Mouse (Mus musculus) left cerebral cortex, postnatal 36 days (tissue): ENCODE measurements around the gene Hpse2. TPM values are rescaled to one million over a fixed set of nuclear protein-coding genes. Genes with fewer than 3 reads are reported as not detected.
"Not testable (repeated sequence)": the region's sequence is repeated elsewhere in the genome, so short reads cannot be mapped to it uniquely, and the experiment has no call there.

ENCODE experiments used
- DNase-seq, 2 experiments: peaks; one replicate each; pipeline ENCODE4 v3.0.0; 2021 to 2022; ENCODE audit warnings: low spot score in 2 of 2, mixed read lengths in 1 of 2
- intact Hi-C: fragments of 180-260 bp; cut with DNase I; formaldehyde crosslinking; loops from one replicate; pipeline ENCODE4 v1.15.1; 2025
- total RNA-seq, 2 experiments: library from RNA; stranded (reverse); gene quantifications; 2 replicates each; pipeline ENCODE4 v1.2.3; 2021

Gene Hpse2
- under 1 TPM; 0.07 to 0.09 TPM for total RNA-seq

DNA sequence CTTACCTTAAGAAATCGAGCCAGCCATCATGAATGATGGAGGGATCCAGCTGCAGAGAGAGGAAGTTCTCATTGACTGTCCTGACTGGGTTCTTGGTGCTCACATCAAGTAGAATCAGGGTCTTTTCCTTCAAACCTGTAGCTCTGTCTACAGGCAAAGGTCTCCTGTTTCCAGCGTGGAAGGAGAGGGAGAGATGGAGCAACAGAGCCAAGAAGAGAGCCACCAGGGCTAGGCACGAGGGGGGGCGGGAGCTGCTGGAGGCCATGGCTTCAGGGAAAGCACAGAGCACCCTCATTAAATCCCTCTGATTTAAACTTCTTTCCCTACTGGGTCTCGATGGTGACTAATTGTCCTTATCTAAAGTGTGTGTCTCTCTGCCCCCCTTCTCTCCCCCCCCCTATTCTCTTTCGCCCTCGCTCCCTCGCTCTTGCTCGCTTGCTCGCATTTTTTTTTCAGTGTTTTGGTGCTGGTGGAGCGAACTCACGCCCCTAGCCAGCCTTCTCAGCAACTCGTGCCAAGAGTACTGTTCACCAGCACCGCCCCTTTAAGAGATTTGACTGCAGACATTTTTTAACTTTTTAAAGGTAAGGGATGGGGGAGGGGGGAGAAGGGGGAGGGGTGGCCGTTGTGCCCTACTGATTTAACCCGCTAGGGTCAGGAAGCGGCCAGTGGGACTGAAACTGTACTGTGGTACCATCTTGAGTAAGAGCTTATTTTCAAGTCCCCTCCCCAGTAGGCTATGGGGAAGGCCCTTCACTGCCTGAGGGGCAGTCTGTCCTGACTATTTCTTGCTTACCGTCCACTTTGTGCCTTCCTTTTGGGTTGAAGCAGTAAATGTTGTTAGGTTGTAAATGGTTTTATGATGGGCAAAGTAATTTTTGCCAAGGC is at the start of gene Hpse2:
Hpse2 (minus strand) TSS at position 339 of the 888 bp plus-strand sequence.
- intact Hi-C loops, result no loop called here
- no peak for DNase-seq

DNA sequence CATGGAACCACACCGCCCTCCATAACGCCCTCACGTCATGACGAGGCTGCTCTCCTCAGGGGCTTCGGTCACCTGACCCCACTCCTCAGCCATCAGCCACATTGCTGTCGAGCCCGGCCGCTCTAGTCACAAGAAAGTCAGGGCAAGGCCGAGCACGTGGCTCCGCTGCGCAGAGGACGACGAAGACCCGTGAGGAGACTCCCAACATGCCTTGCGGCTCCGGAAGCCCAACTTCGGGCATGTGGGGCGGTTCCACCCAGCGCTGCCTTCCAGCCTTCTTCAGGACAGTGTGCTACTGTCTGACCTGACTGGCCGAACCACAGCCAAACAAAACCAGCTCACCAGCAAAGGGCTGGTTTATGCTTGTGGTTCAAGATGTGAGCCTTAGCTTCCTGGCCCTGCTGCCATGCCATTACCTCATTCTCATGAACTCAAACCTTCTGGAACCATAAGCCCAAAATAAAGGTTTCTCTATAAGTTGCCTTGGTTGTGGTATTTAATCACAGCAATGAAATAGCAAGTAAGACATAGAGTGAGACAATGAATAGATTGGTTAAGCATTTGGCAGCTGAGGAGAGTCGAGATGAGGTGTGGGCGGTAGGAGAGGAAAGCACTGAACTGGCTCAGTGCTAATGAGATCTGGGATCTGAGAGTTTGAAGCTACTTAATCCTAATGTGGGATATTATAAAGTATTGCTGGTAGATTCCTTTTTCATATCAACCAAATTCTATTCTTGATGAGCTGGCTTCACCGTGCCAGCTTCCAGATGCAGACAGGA is 39.5 kb upstream of the Hpse2 start:
- intact Hi-C loops, result no loop called here
- no peak for DNase-seq

DNA sequence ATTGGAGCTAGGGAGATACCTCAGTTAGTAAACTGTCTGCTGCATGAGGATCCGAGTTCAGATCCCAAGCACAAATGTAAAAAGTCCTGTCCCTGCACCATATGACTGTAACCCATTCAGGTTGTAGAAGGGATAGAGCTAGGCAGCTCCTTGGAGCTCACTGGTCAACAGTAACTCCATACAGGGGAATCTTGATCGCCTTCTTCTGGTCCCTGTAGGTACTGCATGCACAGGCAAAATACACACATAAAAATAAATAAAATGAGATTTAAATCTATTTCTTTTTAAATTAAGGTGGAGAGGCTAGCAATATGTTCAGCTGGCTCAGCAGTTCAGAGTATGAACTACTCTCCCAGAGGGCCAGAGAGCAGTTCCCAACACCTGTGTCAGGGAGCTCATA is 35.9 kb upstream of the Hpse2 start:
- intact Hi-C loops, result no loop called here
- DNase-seq, result no peak

DNA sequence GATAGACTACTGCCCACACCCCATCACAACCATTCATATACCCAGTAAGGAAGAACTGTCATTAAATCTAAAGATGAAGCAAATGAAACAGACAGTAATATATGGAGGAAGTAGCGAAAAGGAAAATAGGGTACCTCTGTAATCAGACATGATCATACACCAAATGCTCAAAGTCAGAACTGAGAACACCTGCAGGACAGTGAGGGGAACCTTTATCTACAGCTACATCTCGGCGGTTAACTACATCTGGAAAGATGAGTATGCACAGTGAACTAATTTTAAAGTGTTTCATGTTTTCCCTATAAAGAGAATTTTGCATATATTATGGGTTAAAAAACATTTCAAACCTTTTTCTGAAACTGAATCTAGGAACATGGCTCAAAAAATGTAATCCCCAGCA is 32.4 kb upstream of the Hpse2 start:
- intact Hi-C loops, result no loop called here
- no peak for DNase-seq

DNA sequence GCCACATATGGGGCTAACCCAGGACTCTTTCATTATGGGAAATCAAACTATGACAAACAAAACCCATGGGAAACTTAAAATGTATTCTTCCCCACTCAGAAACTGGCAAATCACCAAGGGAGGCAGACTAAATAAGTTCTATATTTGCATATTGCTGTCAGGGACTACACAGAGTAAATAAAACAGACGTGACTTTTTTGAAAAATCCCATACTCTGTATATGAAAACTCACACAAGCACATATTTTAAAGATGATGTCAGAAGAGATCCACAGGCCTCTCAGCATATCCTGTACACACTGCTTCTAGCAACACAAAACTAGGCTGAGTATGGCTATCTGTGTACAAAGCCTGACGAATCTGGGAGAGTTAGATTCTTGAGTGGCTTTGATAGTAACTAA is 27.4 kb upstream of the Hpse2 start:
- DNase-seq, result no peak
- intact Hi-C loops, result no loop called here

DNA sequence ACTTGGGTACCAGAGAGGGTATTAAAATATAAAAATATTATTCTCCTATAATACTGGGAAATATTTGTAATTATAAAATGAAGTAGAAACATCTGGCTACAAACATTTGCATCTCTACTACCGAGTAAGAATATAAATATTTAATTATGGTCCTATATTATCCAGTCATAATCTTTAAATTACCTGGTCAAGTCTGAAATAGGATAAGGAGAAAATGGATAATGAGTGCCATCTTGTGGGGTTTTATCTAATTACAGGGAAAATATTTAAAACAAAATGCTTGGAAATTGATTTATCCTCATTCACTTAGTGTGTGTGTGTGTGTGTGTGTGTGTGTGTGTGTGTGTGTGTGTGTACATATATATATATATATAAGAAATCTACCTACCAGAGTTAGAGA is 19.0 kb upstream of the Hpse2 start:
- DNase-seq, result no peak
- intact Hi-C loops, result no loop called here

DNA sequence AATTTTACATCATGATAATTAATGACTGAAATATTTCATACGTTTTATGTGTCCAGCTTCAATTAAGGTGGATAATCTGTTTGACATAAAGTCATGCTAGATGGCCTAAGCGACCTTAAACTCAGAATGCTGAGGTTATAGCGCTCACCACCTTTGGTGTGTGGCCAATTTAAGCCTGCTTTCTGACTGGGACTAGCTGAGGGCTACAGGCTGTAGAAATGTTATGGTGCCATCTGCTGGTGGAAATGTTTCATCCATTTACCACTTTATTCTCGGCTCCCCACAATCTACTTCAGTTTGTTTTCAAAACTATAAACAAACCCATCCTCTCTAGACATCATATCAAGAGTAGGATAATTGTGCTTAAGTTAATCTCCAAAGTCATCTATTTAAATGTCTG is 8.2 kb upstream of the Hpse2 start:
- peak in 1 of 2 experiments; percentile 6 for DNase-seq
- intact Hi-C loops, result loop anchor here (1.0 to 10.0 kb wide), 3 partner anchors 369 to 812 kb away; no protein-coding TSS in a partner anchor

DNA sequence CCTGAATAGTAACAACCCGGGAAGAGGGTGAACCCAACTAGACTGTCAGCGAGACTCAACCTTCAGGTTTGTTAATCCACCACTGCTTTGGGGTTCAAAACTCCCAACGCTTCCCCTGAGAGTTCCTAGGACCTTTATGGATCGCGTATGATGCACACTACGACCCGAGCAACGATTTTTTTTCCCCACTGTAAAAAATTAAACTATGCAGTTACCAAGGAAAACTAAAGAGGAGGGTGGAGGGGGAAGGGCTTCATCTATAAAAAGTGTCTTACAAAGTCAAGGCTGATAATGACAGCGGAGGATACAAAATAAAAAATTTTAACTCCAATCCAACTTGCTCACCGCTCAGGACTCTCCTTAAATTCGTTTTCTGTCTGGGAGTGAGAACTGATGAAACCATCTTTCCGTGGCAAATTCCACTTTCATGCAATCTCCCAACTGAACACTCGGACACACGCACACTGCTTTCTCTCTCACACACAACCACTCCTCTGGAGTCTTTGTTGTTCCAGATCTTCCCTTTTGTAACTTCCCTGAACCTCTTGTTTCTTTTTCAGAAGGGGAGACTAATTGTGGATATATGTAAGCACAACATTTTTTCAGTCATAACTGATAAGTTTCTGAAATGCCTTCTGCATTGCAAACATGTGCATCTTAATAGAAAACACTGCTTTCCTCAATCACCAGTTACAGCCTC is 934 bp downstream of the Hpse2 start:
- no peak for DNase-seq
- intact Hi-C loops, result no loop called here

DNA sequence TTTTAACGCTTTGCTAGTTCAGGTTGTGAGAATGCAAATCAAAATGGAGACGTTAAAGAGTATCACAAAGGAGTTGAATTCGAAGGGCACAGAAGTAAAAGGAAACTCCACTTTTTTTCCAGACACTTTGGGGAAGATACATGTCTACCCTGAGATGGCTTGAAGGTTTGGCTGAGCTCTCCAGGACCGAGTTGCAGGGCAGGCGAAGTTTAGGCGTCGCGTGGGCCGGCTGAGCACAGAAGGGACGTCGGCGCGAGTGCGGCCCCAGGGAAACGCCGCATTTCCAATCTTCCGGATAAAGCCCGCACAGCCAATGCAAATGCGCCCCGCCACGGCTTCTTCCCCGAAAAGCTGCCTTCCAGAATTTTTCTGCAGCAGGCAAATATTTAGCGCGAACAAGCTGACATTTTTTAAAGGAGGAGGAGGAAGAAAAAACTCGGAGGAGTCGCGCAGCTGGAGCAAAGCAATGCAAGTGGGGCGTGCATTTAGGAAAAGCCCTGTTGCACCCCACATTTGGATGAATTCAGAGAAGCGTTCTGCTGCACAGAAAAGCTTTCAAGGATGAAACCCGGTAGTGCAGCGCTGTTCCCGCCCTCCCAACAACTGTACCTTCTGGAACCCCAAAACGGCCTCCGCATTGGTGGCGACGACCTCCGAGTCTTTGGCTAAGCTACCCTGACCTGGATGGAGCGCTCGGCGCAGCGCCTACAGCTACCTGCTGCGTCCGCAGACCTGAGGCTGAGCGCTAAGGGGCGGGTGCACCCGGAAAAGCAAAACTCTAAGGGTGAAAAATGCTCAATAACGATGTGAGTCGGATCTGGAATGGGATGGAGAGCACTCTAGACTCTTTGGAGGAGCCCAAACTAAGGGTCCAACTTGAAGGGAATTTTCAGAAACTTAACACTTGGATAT is 1.9 kb downstream of the Hpse2 start:
- DNase-seq, result peak; percentile 10 to 23
- intact Hi-C loops, result no loop called here

DNA sequence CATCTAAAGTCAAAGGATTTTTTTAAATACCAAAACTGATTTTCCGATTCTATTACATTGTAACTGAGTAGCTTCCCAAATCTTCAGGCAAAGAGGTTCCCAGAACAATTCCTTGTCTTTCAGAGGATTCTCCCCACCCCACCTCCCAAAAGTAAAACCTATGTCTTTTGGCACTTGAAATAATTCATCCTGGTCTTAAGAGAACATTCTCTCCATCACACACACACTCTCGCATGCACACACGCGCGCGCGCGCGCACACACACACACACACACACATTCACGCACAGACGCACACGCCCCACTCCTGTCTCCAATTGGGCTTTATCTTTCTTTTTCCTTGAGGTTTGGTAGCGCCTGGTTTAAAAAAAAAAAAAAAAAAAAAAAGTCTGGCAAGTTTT is 2.7 kb downstream of the Hpse2 start:
- intact Hi-C loops, result no loop called here
- no peak for DNase-seq

DNA sequence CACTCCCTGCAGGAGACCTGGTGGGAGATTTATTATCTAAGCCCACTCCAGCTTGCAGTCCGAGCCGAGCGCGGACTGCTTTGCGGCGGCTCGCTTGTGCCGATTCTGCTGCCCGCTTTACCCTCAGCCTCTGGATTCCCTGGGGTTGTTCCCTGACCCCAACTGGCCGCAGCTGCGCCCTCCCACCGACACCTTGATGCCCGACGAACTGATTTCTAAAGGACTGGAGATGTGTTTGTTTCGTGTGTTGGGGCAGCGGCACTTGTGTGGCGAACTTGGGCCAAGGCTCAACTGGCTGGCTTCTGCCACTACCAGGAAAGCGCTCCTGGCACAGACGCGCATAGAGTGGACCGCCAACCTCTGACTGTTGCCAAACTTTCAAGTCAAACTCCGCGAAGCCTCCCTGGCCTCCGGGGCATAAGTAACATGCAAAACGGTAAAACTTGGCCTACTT is 3.1 kb downstream of the Hpse2 start:
- DNase-seq, result peak in 1 of 2 experiments; percentile 5
- intact Hi-C loops, result no loop called here

DNA sequence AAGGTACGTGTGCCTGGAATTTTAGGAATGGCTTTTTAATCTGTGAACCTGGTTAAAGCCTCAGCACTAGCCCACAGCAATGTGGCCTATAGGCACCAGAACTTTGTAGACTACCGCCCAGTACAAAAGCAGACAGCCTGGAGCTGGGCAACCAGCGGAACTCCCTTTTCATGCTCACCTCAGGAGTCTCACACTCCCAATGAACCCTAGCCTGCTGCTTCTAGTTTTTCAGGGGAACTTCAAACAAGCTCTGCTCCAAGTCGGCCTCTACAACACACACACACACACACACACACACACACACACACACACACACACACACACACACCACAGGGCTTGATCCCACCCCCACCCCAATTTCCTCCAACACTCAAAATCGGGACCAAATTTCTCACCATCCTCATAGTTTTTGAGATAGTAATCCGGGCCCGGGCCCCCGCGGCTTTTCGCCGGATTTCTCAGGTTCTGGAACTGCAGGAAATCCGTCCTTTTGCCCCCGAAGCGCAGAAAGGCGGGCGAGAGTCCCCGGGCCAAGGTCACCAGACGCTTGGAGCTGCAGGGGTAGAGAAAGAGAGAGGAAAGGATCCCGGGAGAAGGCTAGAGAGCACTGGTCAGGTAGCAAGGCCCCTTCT is 3.7 kb downstream of the Hpse2 start:
- intact Hi-C loops, result no loop called here
- no peak for DNase-seq

DNA sequence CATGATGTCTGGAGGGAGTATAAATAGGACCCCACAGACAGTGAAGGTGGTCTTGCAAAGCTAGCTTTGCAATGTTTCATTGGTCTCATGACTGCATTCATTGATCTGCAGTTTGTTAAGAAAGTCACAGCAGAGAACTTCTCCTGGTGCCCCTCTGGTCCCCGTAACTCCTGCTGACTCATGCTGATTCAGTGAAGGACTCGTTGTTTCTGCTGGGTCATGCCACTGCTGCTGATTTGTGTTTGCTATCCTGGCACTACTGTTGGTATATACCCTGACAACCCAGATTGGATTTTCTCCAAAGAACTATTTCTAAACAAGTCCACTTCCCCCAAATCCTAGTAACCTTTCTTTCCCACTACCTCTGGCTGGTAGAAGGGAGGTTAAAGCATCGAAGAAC is 29.3 kb downstream of the Hpse2 start:
- DNase-seq, result no peak
- intact Hi-C loops, result no loop called here

DNA sequence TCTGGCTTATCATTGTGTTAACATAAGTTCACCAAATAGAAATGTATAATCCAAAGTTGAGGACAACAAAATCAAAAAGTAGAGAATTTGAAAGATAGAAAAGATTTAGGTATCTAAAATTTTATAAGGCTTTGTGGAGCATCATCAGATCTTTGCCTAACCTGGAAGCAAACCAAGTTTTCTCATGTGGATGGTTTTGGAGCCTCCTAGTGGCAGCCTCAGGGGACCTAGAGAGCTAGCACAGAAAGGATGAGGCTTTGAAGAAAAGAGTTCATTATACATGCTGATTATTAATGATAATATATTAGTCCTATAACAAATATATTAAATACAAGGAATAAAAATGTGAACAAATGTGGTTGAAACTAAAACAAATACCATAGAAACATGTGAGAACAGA is 77.0 kb downstream of the Hpse2 start:
- intact Hi-C loops, result loop anchor here (2.0 to 5.0 kb wide), 2 partner anchors 284 to 516 kb away; no protein-coding TSS in a partner anchor
- peak; percentile 7 for DNase-seq

DNA sequence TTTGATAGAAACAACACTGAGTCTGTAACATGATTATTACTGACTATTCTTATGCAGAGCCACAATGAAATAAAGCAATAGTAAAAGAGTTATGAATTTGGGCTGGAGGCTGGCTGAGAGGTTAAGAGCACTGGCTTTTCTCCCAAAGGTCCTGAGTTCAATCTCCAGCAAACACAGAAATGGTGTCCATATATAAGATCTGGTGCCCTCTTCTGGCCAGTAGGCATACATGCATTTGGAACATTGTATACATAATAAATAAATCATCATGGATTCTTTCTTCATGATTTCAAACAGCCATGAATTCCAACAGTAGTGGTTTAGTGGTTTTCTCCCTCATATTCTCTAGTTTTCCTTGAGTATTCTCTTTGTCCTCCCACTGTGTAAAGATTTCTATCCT is 81.4 kb downstream of the Hpse2 start:
- intact Hi-C loops, result no loop called here
- no peak for DNase-seq

DNA sequence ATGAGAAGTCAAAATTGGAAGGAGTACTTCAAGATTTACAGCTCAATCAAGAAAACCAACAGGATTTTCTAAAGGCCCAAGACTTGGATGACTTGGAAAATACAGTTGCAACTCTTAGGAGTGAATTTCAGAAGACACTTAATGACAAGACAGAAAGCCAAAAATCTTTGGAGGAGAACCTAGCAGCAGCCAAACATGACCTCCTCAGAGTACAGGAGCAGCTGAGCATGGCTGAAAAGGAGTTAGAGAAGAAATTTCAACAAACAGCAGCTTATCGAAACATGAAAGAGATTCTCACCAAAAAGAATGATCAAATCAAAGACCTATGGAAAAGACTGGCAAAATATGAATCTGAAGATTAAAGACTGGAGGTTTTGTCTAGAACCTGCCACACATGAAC is 106.8 kb downstream of the Hpse2 start:
- intact Hi-C loops, DNase-seq: not testable (repeated sequence)

DNA sequence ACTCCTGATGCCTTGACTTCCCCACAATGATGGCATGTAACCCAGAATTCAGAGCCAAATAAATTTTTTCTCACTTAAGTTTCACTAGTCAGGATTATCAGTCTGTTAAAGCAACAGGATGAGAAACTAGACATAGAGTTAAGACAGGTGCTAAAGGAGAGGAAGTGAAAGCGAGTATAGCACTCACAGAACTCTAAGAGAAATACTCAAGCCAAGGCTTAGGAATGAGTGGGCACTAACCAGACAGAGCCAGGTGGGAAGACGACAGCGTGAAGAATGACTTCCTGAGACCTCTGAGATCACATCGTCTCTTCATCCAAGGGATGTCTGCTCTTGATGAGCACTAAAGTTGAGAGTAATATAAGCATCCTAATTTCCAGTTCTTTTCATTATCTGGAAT is 144.2 kb downstream of the Hpse2 start:
- no peak for DNase-seq
- intact Hi-C loops, result no loop called here

DNA sequence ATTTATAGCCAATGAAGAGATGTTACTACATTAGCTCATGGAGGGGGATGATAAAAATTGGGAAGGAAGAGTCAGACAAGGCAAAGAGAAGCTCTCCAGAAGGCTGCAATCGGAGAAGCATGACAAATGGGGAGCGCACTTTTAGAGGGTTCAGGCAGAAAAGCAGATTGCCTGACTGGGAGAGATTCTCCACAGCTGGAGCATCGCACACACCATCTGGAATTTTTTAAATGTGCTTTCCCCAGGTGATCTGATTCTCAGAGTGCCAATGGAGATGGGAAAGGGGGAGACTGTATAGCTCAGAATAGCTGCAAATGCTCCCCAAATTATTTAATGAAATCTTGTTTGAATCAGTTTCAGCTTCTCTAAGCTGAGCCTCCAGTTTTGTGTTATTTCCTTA is 156.4 kb downstream of the Hpse2 start:
- DNase-seq, result no peak
- intact Hi-C loops, result no loop called here

DNA sequence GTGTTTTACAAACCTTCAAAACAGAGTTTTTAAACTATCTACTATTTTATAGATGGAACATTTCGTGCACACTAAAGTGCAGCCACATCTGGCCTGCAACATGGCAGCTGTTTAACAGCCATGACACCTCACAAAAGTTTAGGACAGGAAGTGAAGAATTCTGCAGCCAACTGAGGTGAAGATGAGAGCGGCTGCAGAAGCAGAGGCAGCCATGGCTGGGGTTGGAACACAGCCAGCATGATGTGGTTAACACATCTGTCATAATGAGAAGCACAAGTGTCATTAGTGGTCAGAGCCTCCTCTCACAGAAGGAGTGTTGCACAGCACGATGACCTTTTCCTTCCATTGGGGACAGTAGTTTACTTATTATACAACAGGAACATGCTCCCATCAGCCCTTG is 194.6 kb downstream of the Hpse2 start:
- intact Hi-C loops, result no loop called here
- DNase-seq, result no peak
